Mouse (Mus musculus) small intestine, adult 2 months (tissue): ENCODE data around the gene Mapre3. TPM values are rescaled to one million over a fixed set of nuclear protein-coding genes. Genes with fewer than 3 reads are reported as not detected.

Experiments
- H3K27ac ChIP-seq: fragments of 200-500 bp; 2 replicates; pipeline ENCODE4 v1.5.1; 2012; ENCODE audit warnings: low read depth, low read length, control low read depth, inconsistent platforms; ENCODE audit not compliant: insufficient read depth
- H3K27me3 ChIP-seq: fragments of 200-500 bp; 2 replicates; pipeline ENCODE4 v1.6.1; 2012; ENCODE audit warnings: mild to moderate bottlenecking, moderate library complexity, low read length, inconsistent platforms; ENCODE audit not compliant: control insufficient read depth, insufficient read depth
- H3K36me3 ChIP-seq: fragments of 200-500 bp; 2 replicates; pipeline ENCODE4 v1.6.1; 2012; ENCODE audit warnings: mild to moderate bottlenecking, low read length, control low read depth, inconsistent platforms; ENCODE audit not compliant: control insufficient read depth, insufficient read depth
- H3K4me1 ChIP-seq: fragments of 200-500 bp; 2 replicates; pipeline ENCODE4 v1.6.1; 2012; ENCODE audit warnings: low read length, inconsistent platforms, mixed read lengths; ENCODE audit not compliant: control insufficient read depth, insufficient read depth, insufficient read length
- H3K4me3 ChIP-seq: fragments of 200-500 bp; 2 replicates; pipeline ENCODE4 v1.5.1; 2012; ENCODE audit warnings: low read depth, mild to moderate bottlenecking, control low read depth, inconsistent platforms, low read length, moderate library complexity
- CTCF ChIP-seq: fragments of 200-500 bp; IDR thresholded peaks from 2 replicates; pipeline ENCODE4 v1.5.1; 2012; ENCODE audit warnings: low read depth, mild to moderate bottlenecking, control low read depth, inconsistent platforms, low read length, moderate library complexity, mixed read lengths; ENCODE audit not compliant: insufficient replicate concordance, insufficient read length; ENCODE audit errors: extremely low read depth
- POLR2A ChIP-seq: fragments of 200-500 bp; IDR thresholded peaks from 2 replicates; pipeline ENCODE4 v1.6.1; 2012; ENCODE audit warnings: low read depth, mild to moderate bottlenecking, control low read depth, inconsistent platforms, low read length, moderate library complexity
- WGBS: fragments of 180-500 bp; shearing (Covaris S2); methylation state at CpG from one replicate; pipeline ENCODE4 v1.1.7; 2018; 5-methylcytosine and 5-hydroxymethylcytosine counted together
- polyA plus RNA-seq: library from polyadenylated mRNA; depleted of rRNA; stranded (reverse); fragments of >200 nt; gene quantifications from 2 replicates; pipeline ENCODE4 v1.2.3, GENCODE M21; 2012; rRNA removed

Gene Mapre3
- polyA plus RNA-seq, 1 experiment = 28.7 TPM

GRCm38 (mm10) chr5:30913060-30913841 lies 98.8 kb downstream of the Mapre3 start, which contains the start of gene Emilin1:
Gene Emilin1 (plus strand): TSS chr5:30913402.
- Histone ChIP-seq H3K36me3 (no peaks in the 10 kb centered on the region; the same call in 1 of the 2 replicates), H3K4me1 (peaks cover 27% of the 10 kb centered on the region), H3K27ac (peak within 1 kb of the TSS; percentile 79), H3K27me3 (no peaks in the 10 kb centered on the region), H3K4me3 (peak within 1 kb of the TSS; percentile 53)
- no peak; the same call in 1 of the 2 replicates for TF ChIP-seq POLR2A
- TF ChIP-seq CTCF = no peak
- 70% methylated on average over 13 of the region's 13 CpGs for WGBS

- Histone ChIP-seq H3K27ac (peak overlapping the region; percentile 79), H3K27me3 (no peaks in the 10 kb centered on the region), H3K4me3 (peak overlapping the region; percentile 53), H3K4me1 (peaks cover 18% of the 10 kb centered on the region), H3K36me3 (no peaks in the 10 kb centered on the region; the same call in 1 of the 2 replicates)
- WGBS = 71% methylated on average over 7 of the region's 7 CpGs
- TF ChIP-seq CTCF = no peak
- TF ChIP-seq POLR2A = no peak
Observed at GRCm38 (mm10) chr5:30914101-30914635, 99.7 kb downstream of the Mapre3 start.

GRCm38 (mm10) chr5:30914849-30915248 lies 100.4 kb downstream of the Mapre3 start:
- no peak for TF ChIP-seq CTCF
- TF ChIP-seq POLR2A = no peak
- Histone ChIP-seq H3K27me3 (no peaks in the 10 kb centered on the region), H3K4me3 (peak overlapping the region; percentile 46), H3K27ac (peak overlapping the region; percentile 24), H3K36me3 (no peaks in the 10 kb centered on the region; the same call in 1 of the 2 replicates), H3K4me1 (peaks cover 15% of the 10 kb centered on the region)
- 77% methylated on average over 6 of the region's 6 CpGs for WGBS

- 57% methylated on average over 9 of the region's 9 CpGs for WGBS
- Histone ChIP-seq H3K27me3 (no peaks in the 10 kb centered on the region), H3K4me3 (peak overlapping the region; percentile 46), H3K27ac (peak overlapping the region; percentile 24), H3K4me1 (peaks cover 15% of the 10 kb centered on the region), H3K36me3 (no peaks in the 10 kb centered on the region; the same call in 1 of the 2 replicates)
- TF ChIP-seq POLR2A (no peak), CTCF (no peak)
Observed at GRCm38 (mm10) chr5:30915456-30915855, 101.0 kb downstream of the Mapre3 start.

Other genes with a start within 250 kb of the Mapre3 start
- gene Kcnk3, start 226.5 kb upstream of the Mapre3 start, polyA plus RNA-seq = 13.1 and 15.9 TPM in 2 replicates
- gene Slc35f6, start 166.7 kb upstream of the Mapre3 start, polyA plus RNA-seq = 48.2 and 80.2 TPM in 2 replicates
- 17.8 and 33.0 TPM in 2 replicates for gene Cenpa, start 147.9 kb upstream of the Mapre3 start, polyA plus RNA-seq
- 0.66 and 1.6 TPM in 2 replicates for gene Dpysl5, start 103.1 kb upstream of the Mapre3 start, polyA plus RNA-seq
- gene Tmem214, start 53.4 kb downstream of the Mapre3 start, polyA plus RNA-seq = 77.1 and 115 TPM in 2 replicates
- gene Agbl5, start 74.1 kb downstream of the Mapre3 start, polyA plus RNA-seq = 4.1 and 10.2 TPM in 2 replicates
- 161 and 211 TPM in 2 replicates for gene Ost4, start 93.1 kb downstream of the Mapre3 start, polyA plus RNA-seq
- 51.8 and 81.9 TPM in 2 replicates for gene Emilin1, start 98.8 kb downstream of the Mapre3 start, polyA plus RNA-seq
- gene Khk, start 106.8 kb downstream of the Mapre3 start, polyA plus RNA-seq = 285 and 579 TPM in 2 replicates
- gene Cgref1, start 130.9 kb downstream of the Mapre3 start, polyA plus RNA-seq = 219 and 481 TPM in 2 replicates
- 249 and 335 TPM in 2 replicates for gene Preb, start 145.7 kb downstream of the Mapre3 start, polyA plus RNA-seq
- 0.44 and 2.0 TPM in 2 replicates for gene Tcf23, start 154.0 kb downstream of the Mapre3 start, polyA plus RNA-seq
- gene Atraid, start 233.7 kb downstream of the Mapre3 start, polyA plus RNA-seq = 29.3 and 51.4 TPM in 2 replicates
- 14.5 and 75.0 TPM in 2 replicates for gene Slc5a6, start 234.3 kb downstream of the Mapre3 start, polyA plus RNA-seq
- 15.4 and 17.5 TPM in 2 replicates for gene Cad, start 240.1 kb downstream of the Mapre3 start, polyA plus RNA-seq